Mouse (Mus musculus): ENCODE measurements around the gene Rpl41. TPM values are rescaled to one million over a fixed set of nuclear protein-coding genes. Genes with fewer than 3 reads are reported as not detected.
A peak's percentile ranks its signal among the peaks of the same experiment; 100 is the strongest.
"Not testable (repeated sequence)": the region's sequence is repeated elsewhere in the genome, so short reads cannot be mapped to it uniquely, and the experiment has no call there.

Gene Rpl41
- polyA plus RNA-seq, 1 experiment: 2,563 TPM

GRCm38 (mm10) chr10:128509203-128509602 lies 39.9 kb downstream of the Rpl41 start:
- Histone ChIP-seq H3K36me3 (ENCODE audit: control insufficient read depth) (peaks cover 45% of the 10 kb centered on the region), H3K27me3 (ENCODE audit: control insufficient read depth) (no peaks in the 10 kb centered on the region), H3K9me3 (ENCODE audit: control insufficient read depth, low read length) (peaks cover 2% of the 10 kb centered on the region; the same call in 1 of the 2 replicates), H3K4me3 (replicated peaks) (no peak overlapping the region), H3K4me1 (ENCODE audit: control insufficient read depth) (peaks cover 34% of the 10 kb centered on the region)
- TF ChIP-seq TAL1 (IDR thresholded peaks at IDR 0.05; ENCODE audit: low read length) (no peak), GATA1 (IDR thresholded peaks at IDR 0.05; ENCODE audit: low read length) (no peak)

- Histone ChIP-seq H3K27me3 (ENCODE audit: control insufficient read depth) (no peaks in the 10 kb centered on the region), H3K36me3 (ENCODE audit: control insufficient read depth) (peaks cover 46% of the 10 kb centered on the region), H3K4me3 (replicated peaks) (no peak overlapping the region), H3K9me3 (ENCODE audit: control insufficient read depth, low read length) (peaks cover 2% of the 10 kb centered on the region; the same call in 1 of the 2 replicates), H3K4me1 (ENCODE audit: control insufficient read depth) (peaks cover 42% of the 10 kb centered on the region)
- TF ChIP-seq GATA1 (IDR thresholded peaks at IDR 0.05; ENCODE audit: low read length) (no peak), TAL1 (IDR thresholded peaks at IDR 0.05; ENCODE audit: low read length) (no peak)
Observed at GRCm38 (mm10) chr10:128508260-128508659, 40.8 kb downstream of the Rpl41 start.

- Histone ChIP-seq H3K4me1 (ENCODE audit: control insufficient read depth) (peaks cover 32% of the 10 kb centered on the region), H3K9me3 (ENCODE audit: control insufficient read depth, low read length) (peaks cover 2% of the 10 kb centered on the region; the same call in 1 of the 2 replicates), H3K27me3 (ENCODE audit: control insufficient read depth) (no peaks in the 10 kb centered on the region), H3K36me3 (ENCODE audit: control insufficient read depth) (peaks cover 29% of the 10 kb centered on the region), H3K4me3 (replicated peaks) (no peak overlapping the region)
- TF ChIP-seq GATA1 (IDR thresholded peaks at IDR 0.05; ENCODE audit: low read length): no peak
- no peak for TF ChIP-seq TAL1 (IDR thresholded peaks at IDR 0.05; ENCODE audit: low read length)
Observed at GRCm38 (mm10) chr10:128505974-128506373, 43.1 kb downstream of the Rpl41 start.

- H3K4me3 ChIP-seq (replicated peaks); H3K9me3 ChIP-seq (ENCODE audit: control insufficient read depth, low read length); H3K27me3 ChIP-seq (ENCODE audit: control insufficient read depth): not testable (repeated sequence)
- peaks cover 28% of the 10 kb centered on the region for H3K4me1 ChIP-seq (ENCODE audit: control insufficient read depth)
- H3K36me3 ChIP-seq (ENCODE audit: control insufficient read depth): peaks cover 23% of the 10 kb centered on the region
Observed at GRCm38 (mm10) chr10:128505371-128505667, 43.8 kb downstream of the Rpl41 start.

GRCm38 (mm10) chr10:128504641-128505370 lies 44.3 kb downstream of the Rpl41 start:
- H3K27me3 ChIP-seq (ENCODE audit: control insufficient read depth): no peaks in the 10 kb centered on the region
- TF ChIP-seq TAL1 (IDR thresholded peaks at IDR 0.05; ENCODE audit: low read length) (no peak), GATA1 (IDR thresholded peaks at IDR 0.05; ENCODE audit: low read length) (peak; percentile 53; the same call in 1 of the 2 replicates)
- H3K36me3 ChIP-seq (ENCODE audit: control insufficient read depth): peaks cover 18% of the 10 kb centered on the region
- peaks cover 2% of the 10 kb centered on the region; the same call in 1 of the 2 replicates for H3K9me3 ChIP-seq (ENCODE audit: control insufficient read depth, low read length)
- peaks cover 28% of the 10 kb centered on the region for H3K4me1 ChIP-seq (ENCODE audit: control insufficient read depth)
- H3K4me3 ChIP-seq (replicated peaks): peak overlapping the region; percentile 14

- Histone ChIP-seq H3K4me3 (replicated peaks) (no peak overlapping the region), H3K4me1 (ENCODE audit: control insufficient read depth) (peaks cover 36% of the 10 kb centered on the region), H3K9me3 (ENCODE audit: control insufficient read depth, low read length) (peaks cover 2% of the 10 kb centered on the region; the same call in 1 of the 2 replicates), H3K36me3 (ENCODE audit: control insufficient read depth) (peaks cover 11% of the 10 kb centered on the region), H3K27me3 (ENCODE audit: control insufficient read depth) (no peaks in the 10 kb centered on the region)
- TF ChIP-seq GATA1 (IDR thresholded peaks at IDR 0.05; ENCODE audit: low read length) (no peak), TAL1 (IDR thresholded peaks at IDR 0.05; ENCODE audit: low read length) (no peak)
Observed at GRCm38 (mm10) chr10:128504012-128504411, 45.1 kb downstream of the Rpl41 start.

- H3K4me3 ChIP-seq (replicated peaks): no peak overlapping the region
- TF ChIP-seq GATA1 (IDR thresholded peaks at IDR 0.05; ENCODE audit: low read length) (no peak), TAL1 (IDR thresholded peaks at IDR 0.05; ENCODE audit: low read length) (no peak)
- H3K27me3 ChIP-seq (ENCODE audit: control insufficient read depth): no peaks in the 10 kb centered on the region
- peaks cover 38% of the 10 kb centered on the region for H3K4me1 ChIP-seq (ENCODE audit: control insufficient read depth)
- H3K9me3 ChIP-seq (ENCODE audit: control insufficient read depth, low read length): peaks cover 2% of the 10 kb centered on the region; the same call in 1 of the 2 replicates
- peaks cover 11% of the 10 kb centered on the region for H3K36me3 ChIP-seq (ENCODE audit: control insufficient read depth)
Observed at GRCm38 (mm10) chr10:128503532-128503931, 45.6 kb downstream of the Rpl41 start.

GRCm38 (mm10) chr10:128502341-128502740 lies 46.8 kb downstream of the Rpl41 start:
- TF ChIP-seq GATA1 (IDR thresholded peaks at IDR 0.05; ENCODE audit: low read length) (no peak), TAL1 (IDR thresholded peaks at IDR 0.05; ENCODE audit: low read length) (no peak)
- Histone ChIP-seq H3K36me3 (ENCODE audit: control insufficient read depth) (peaks cover 11% of the 10 kb centered on the region), H3K27me3 (ENCODE audit: control insufficient read depth) (no peaks in the 10 kb centered on the region), H3K4me1 (ENCODE audit: control insufficient read depth) (peaks cover 48% of the 10 kb centered on the region), H3K4me3 (replicated peaks) (no peak overlapping the region), H3K9me3 (ENCODE audit: control insufficient read depth, low read length) (peaks cover 2% of the 10 kb centered on the region; the same call in 1 of the 2 replicates)

- TF ChIP-seq GATA1 (IDR thresholded peaks at IDR 0.05; ENCODE audit: low read length) (no peak), TAL1 (IDR thresholded peaks at IDR 0.05; ENCODE audit: low read length) (no peak)
- Histone ChIP-seq H3K4me1 (ENCODE audit: control insufficient read depth) (peaks cover 61% of the 10 kb centered on the region), H3K27me3 (ENCODE audit: control insufficient read depth) (no peaks in the 10 kb centered on the region), H3K9me3 (ENCODE audit: control insufficient read depth, low read length) (no peaks in the 10 kb centered on the region), H3K36me3 (ENCODE audit: control insufficient read depth) (peaks cover 4% of the 10 kb centered on the region; the same call in 1 of the 2 replicates), H3K4me3 (replicated peaks) (peak overlapping the region; percentile 78)
Observed at GRCm38 (mm10) chr10:128499116-128499671, 49.9 kb downstream of the Rpl41 start.
